Mouse (Mus musculus): ENCODE results near the gene Dab1. TPM values are rescaled to one million over a fixed set of nuclear protein-coding genes. Genes with fewer than 3 reads are reported as not detected.

Dab1 gene
- polyA plus RNA-seq, 1 experiment, result 1.5 TPM

GRCm38 (mm10) chr4:104027239-104027638, 408.1 kb downstream of the Dab1 start:
- TF ChIP-seq POLR2A (IDR thresholded peaks at IDR 0.05; ENCODE audit: borderline replicate concordance, control insufficient read depth, low read depth, low read length) (no peak), CTCF (IDR thresholded peaks at IDR 0.05; ENCODE audit: control insufficient read depth, insufficient read depth, low read length) (no peak)
- H3K4me1 ChIP-seq (ENCODE audit: control insufficient read depth, insufficient read depth, low read length), result no peaks in the 10 kb centered on the region
- WGBS, result 70% methylated on average over 1 of the region's 1 CpGs
- no peak overlapping the region for H3K27ac ChIP-seq (ENCODE audit: control insufficient read depth, insufficient read depth, low read depth, low read length, poor library complexity)
- H3K4me3 ChIP-seq (replicated peaks; ENCODE audit: control insufficient read depth, low read depth, low read length), result no peak overlapping the region

GRCm38 (mm10) chr4:104036091-104036490, 416.9 kb downstream of the Dab1 start:
- Histone ChIP-seq H3K4me1 (ENCODE audit: control insufficient read depth, insufficient read depth, low read length) (no peaks in the 10 kb centered on the region), H3K4me3 (replicated peaks; ENCODE audit: control insufficient read depth, low read depth, low read length) (no peak overlapping the region), H3K27ac (ENCODE audit: control insufficient read depth, insufficient read depth, low read depth, low read length, poor library complexity) (no peak overlapping the region)
- TF ChIP-seq CTCF (IDR thresholded peaks at IDR 0.05; ENCODE audit: control insufficient read depth, insufficient read depth, low read length) (no peak), POLR2A (IDR thresholded peaks at IDR 0.05; ENCODE audit: borderline replicate concordance, control insufficient read depth, low read depth, low read length) (no peak)

GRCm38 (mm10) chr4:104039588-104039987, 420.4 kb downstream of the Dab1 start:
- Histone ChIP-seq H3K27ac (ENCODE audit: control insufficient read depth, insufficient read depth, low read depth, low read length, poor library complexity) (no peak overlapping the region), H3K4me3 (replicated peaks; ENCODE audit: control insufficient read depth, low read depth, low read length) (no peak overlapping the region), H3K4me1 (ENCODE audit: control insufficient read depth, insufficient read depth, low read length) (no peaks in the 10 kb centered on the region)
- WGBS, result 33% methylated on average over 4 of the region's 4 CpGs
- TF ChIP-seq POLR2A (IDR thresholded peaks at IDR 0.05; ENCODE audit: borderline replicate concordance, control insufficient read depth, low read depth, low read length) (no peak), CTCF (IDR thresholded peaks at IDR 0.05; ENCODE audit: control insufficient read depth, insufficient read depth, low read length) (no peak)

GRCm38 (mm10) chr4:104043441-104043840, 424.3 kb downstream of the Dab1 start:
- TF ChIP-seq POLR2A (IDR thresholded peaks at IDR 0.05; ENCODE audit: borderline replicate concordance, control insufficient read depth, low read depth, low read length) (no peak), CTCF (IDR thresholded peaks at IDR 0.05; ENCODE audit: control insufficient read depth, insufficient read depth, low read length) (no peak)
- no peak overlapping the region for H3K27ac ChIP-seq (ENCODE audit: control insufficient read depth, insufficient read depth, low read depth, low read length, poor library complexity)
- no peak overlapping the region for H3K4me3 ChIP-seq (replicated peaks; ENCODE audit: control insufficient read depth, low read depth, low read length)
- WGBS, result 82% methylated on average over 2 of the region's 2 CpGs
- H3K4me1 ChIP-seq (ENCODE audit: control insufficient read depth, insufficient read depth, low read length), result no peaks in the 10 kb centered on the region

- Histone ChIP-seq H3K4me1 (ENCODE audit: control insufficient read depth, insufficient read depth, low read length) (no peaks in the 10 kb centered on the region), H3K4me3 (replicated peaks; ENCODE audit: control insufficient read depth, low read depth, low read length) (no peak overlapping the region), H3K27ac (ENCODE audit: control insufficient read depth, insufficient read depth, low read depth, low read length, poor library complexity) (no peak overlapping the region)
- whole genome bisulfite sequencing, result 50% methylated on average over 3 of the region's 3 CpGs
- TF ChIP-seq CTCF (IDR thresholded peaks at IDR 0.05; ENCODE audit: control insufficient read depth, insufficient read depth, low read length), result no peak
Observed at GRCm38 (mm10) chr4:104044634-104045033, 425.5 kb downstream of the Dab1 start.

GRCm38 (mm10) chr4:104047966-104048804, 429.0 kb downstream of the Dab1 start:
- Histone ChIP-seq H3K4me1 (ENCODE audit: control insufficient read depth, insufficient read depth, low read length) (no peaks in the 10 kb centered on the region), H3K27ac (ENCODE audit: control insufficient read depth, insufficient read depth, low read depth, low read length, poor library complexity) (no peak overlapping the region), H3K4me3 (replicated peaks; ENCODE audit: control insufficient read depth, low read depth, low read length) (no peak overlapping the region)
- TF ChIP-seq POLR2A (IDR thresholded peaks at IDR 0.05; ENCODE audit: borderline replicate concordance, control insufficient read depth, low read depth, low read length), result no peak
- no peak for TF ChIP-seq CTCF (IDR thresholded peaks at IDR 0.05; ENCODE audit: control insufficient read depth, insufficient read depth, low read length)
- WGBS, result 71% methylated on average over 7 of the region's 7 CpGs

- Histone ChIP-seq H3K27ac (ENCODE audit: control insufficient read depth, insufficient read depth, low read depth, low read length, poor library complexity) (no peak overlapping the region), H3K4me1 (ENCODE audit: control insufficient read depth, insufficient read depth, low read length) (no peaks in the 10 kb centered on the region)
- TF ChIP-seq POLR2A (IDR thresholded peaks at IDR 0.05; ENCODE audit: borderline replicate concordance, control insufficient read depth, low read depth, low read length), result no peak
- no peak for TF ChIP-seq CTCF (IDR thresholded peaks at IDR 0.05; ENCODE audit: control insufficient read depth, insufficient read depth, low read length)
Observed at GRCm38 (mm10) chr4:104057116-104057515, 438.0 kb downstream of the Dab1 start.

GRCm38 (mm10) chr4:104059569-104059968, 440.4 kb downstream of the Dab1 start:
- 61% methylated on average over 4 of the region's 4 CpGs for WGBS
- no peak overlapping the region for H3K4me3 ChIP-seq (replicated peaks; ENCODE audit: control insufficient read depth, low read depth, low read length)
- no peaks in the 10 kb centered on the region for H3K4me1 ChIP-seq (ENCODE audit: control insufficient read depth, insufficient read depth, low read length)
- H3K27ac ChIP-seq (ENCODE audit: control insufficient read depth, insufficient read depth, low read depth, low read length, poor library complexity), result no peak overlapping the region
- TF ChIP-seq CTCF (IDR thresholded peaks at IDR 0.05; ENCODE audit: control insufficient read depth, insufficient read depth, low read length), result no peak
- TF ChIP-seq POLR2A (IDR thresholded peaks at IDR 0.05; ENCODE audit: borderline replicate concordance, control insufficient read depth, low read depth, low read length), result no peak

More at GRCm38 (mm10) chr4:104057116-104057515, 438.0 kb downstream of the Dab1 start:
- no peak overlapping the region for H3K4me3 ChIP-seq (replicated peaks; ENCODE audit: control insufficient read depth, low read depth, low read length)
